Mouse (Mus musculus) G1E (cell line): ENCODE results near the gene Hsd3b7.

Source experiments
- CTCF ChIP-seq: IDR thresholded peaks from 2 replicates; pipeline ENCODE4 v1.5.1; 2012; ENCODE audit warnings: low read depth, low read length, inconsistent platforms, mixed read lengths
- GATA1 ChIP-seq: IDR thresholded peaks from 2 replicates; pipeline ENCODE4 v1.6.1; 2012; ENCODE audit warnings: borderline replicate concordance, low read length, inconsistent platforms, mixed read lengths
- POLR2AphosphoS5 ChIP-seq: IDR thresholded peaks from 2 replicates; pipeline ENCODE4 v1.6.1; 2012; ENCODE audit warnings: low read depth, low read length, inconsistent platforms; ENCODE audit not compliant: insufficient replicate concordance

DNA sequence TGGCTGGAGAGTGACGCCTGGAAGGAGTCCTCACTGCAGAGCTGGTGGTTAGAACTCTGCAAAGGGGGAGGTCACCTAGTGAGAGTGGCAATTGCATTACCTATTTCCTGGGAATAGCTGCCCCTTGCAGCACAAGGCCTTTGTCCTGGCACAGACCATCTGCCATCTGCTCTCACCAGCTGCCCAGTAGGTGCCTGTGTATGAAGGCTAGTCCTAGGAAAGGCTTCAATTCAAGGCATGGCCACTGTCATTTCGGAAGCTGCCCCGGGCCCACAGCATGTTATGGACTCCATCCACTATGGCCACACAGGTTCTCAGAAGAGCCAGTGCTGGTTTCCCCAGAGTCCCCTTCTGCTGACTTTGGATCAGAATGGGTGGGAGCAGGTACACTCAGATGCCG lies 1.8 kb upstream of the Hsd3b7 start:
- TF ChIP-seq CTCF (no peak), GATA1 (no peak), POLR2AphosphoS5 (no peak)
